Mouse (Mus musculus) retina, adult 2 months (tissue): ENCODE data around the gene Zc3h14.

Source experiments
- DNase-seq: peaks from one replicate; pipeline ENCODE4 v3.0.0-alpha.2; 2012; ENCODE audit warnings: low read depth, low spot score

Gene Zc3h14

DNA sequence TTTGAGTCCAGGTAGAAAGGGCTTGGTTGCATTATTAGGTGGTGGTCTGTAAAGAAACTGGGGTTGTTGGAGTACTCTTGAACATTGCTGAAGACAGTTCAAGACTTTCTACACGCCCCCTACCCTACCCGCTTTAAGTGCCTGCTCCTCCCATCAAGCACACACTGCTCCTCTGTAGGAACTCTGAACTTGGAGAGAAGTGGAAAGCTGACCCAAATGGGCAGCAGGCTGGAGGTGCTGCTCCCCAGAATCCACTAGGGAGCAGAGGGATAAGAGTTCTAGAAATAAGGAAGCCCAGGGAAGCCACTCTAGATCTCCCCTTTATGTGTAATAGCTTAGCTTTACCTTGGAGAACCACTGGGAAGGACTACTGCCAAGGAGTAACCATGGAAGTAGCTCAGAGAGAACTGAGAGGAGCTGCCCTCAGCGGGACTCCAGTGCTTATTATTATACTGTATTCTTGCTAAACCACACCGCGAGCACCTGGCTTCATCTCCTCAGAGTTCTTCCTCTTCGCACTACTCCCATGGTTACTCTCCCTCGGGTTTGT is 8.9 kb upstream of the Zc3h14 start:
- no peak for DNase-seq

GRCm38 (mm10) chr12:98741011-98741501 is 5.7 kb upstream of the Zc3h14 start:
- DNase-seq = no peak

DNA sequence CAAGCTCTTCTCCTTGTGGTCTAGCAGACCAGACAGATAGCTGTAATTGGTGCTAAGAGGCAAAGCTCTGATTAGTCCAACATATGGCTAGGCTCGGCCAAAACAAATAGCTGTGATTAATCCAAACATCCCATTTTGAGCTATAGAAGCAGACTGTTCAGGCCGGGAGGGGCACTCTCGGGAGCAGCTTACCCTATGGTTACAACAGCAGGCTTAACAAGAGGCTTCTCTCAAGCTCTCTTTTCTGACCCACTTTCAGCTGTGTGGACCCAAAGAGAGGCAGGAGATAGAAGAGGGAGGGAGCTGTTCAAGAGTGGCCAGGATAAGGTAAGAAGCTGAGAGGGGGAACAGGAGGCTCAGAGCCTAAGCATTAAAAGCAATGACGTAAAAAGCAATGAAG is 1.1 kb upstream of the Zc3h14 start:
- peak; percentile 49 for DNase-seq

DNA sequence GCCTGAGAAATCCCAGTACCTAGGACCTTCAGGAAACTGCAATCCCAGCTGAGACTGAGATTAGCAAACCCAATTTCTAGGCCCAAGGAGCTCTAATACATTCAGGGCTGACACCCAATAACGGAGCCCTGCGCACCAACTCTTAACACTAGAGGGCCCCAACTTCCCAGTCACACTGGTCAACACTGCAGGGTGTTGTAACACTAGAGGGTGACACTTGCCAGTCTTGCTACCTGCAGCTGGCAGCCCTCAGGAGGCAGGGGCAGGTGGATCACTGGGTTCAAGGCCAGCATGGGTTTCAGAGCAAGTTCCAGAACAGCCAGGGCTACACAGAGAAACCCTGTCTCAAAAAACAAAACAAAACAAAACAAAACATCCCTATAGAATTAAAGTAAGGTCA is 633 bp upstream of the Zc3h14 start:
- peak; percentile 39 for DNase-seq

- no peak for DNase-seq
These were observed 603 bp downstream of the Zc3h14 start for GRCm38 (mm10) chr12:98747380-98747753.

- DNase-seq = no peak
These were observed 10.9 kb downstream of the Zc3h14 start for GRCm38 (mm10) chr12:98757636-98758035.

DNA sequence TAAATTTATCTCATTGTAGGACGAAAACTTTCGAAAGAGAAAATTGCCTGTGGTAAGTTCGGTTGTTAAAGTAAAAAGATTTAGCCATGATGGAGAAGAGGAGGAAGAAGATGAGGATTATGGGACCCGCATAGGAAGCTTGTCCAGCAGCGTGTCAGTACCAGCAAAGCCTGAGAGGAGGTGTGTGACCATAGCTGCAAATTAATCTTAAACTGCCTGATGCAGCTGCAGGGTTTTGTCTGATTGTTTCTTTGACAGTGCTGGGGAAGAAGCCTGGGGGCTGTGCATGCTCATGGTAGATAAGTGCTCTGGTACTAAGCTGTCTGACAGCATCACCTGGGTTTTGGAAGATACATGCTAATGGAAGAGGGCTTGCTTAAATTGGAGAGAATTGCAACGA is 12.9 kb downstream of the Zc3h14 start:
- no peak for DNase-seq

DNA sequence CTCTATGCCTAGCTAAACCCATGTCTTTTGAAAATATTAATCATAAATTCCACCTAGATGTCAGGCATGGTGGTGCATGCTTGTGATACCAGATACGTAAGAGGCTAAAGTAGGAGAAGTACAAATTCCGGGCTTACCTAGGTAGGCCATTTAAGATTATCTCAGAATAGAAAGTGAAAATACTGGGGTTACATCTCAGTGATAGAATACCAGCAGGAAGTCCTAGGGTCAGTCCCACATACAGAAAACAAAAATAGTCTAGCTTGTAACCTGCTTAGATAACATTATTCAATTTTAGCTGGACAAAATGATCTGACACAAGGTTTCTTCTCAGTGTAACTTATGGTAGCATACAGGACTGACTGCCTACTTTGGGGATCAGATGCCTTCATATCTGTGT is 19.5 kb downstream of the Zc3h14 start:
- no peak for DNase-seq

GRCm38 (mm10) chr12:98777509-98777908 is 30.7 kb downstream of the Zc3h14 start:
- DNase-seq = no peak

DNA sequence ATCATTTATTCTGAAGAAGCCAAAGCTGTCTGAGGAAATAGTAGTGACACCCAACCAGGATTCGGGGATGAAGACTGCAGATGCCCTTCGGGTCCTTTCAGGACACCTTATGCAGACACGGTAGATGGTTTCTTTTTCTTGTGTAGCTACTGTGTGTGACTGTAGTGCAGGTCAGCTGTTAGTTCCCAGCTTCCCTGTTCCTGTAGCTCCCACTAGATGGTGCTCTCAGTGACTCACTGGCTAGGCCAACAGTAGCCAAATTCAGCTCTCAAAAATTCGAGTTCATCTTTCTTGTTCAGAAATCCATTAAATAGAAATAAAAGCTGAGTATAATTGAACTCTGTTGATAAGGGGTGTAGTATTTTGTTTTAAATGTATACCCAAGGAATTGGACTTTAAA is 32.4 kb downstream of the Zc3h14 start:
- no peak for DNase-seq

- no peak for DNase-seq
These were observed 37.5 kb downstream of the Zc3h14 start for GRCm38 (mm10) chr12:98784251-98784650.

DNA sequence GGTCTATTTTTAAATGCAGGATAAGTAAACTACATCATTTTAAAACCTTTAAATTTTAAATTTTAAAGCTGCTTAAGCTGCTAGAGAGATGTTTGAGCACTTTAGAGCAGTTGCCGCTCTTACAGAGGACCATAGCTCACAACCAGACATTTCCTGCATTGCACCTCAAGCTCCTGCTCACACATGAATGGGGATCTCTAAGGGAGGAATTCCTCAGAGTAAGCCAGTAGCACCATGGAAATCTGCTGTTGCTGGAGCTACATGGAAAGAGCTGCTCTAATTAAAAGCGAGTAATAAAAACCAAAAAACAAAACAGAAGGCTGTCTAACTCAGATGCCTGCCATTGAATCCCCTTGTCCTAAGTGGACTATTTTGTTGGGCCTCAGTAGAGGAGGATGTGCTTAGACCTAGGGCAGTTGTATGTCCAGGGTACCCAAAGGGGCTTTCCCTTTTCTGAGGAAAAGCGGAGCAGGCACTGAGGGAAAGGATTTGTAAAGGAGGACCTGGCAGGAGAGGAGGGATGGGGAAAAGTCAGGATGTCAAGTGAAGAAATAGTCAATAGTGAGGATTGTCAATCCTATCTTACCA is 49.1 kb downstream of the Zc3h14 start:
- DNase-seq = no peak

DNA sequence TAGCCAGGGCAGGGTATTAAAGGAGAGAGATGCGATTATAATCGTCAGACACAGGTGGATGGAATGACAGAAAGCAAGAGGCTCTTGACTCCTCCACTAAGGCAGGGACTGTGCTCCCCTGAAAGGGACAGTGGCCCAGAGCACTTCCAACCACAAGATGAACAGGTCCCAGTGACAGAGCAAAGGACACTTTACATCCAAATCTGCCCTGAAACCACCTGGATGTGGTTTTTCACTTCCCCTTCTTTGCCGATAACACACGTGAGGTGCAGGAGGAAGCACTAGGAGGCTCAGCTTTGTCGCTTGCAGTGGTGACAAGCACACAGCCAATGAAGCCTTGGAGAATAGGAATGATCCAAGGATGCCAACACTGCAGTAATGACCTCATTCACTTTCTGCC is 53.6 kb downstream of the Zc3h14 start:
- no peak for DNase-seq

GRCm38 (mm10) chr12:98802245-98802644 is 55.5 kb downstream of the Zc3h14 start:
- no peak for DNase-seq

- DNase-seq = no peak
These were observed 57.4 kb downstream of the Zc3h14 start for GRCm38 (mm10) chr12:98804078-98804748.

DNA sequence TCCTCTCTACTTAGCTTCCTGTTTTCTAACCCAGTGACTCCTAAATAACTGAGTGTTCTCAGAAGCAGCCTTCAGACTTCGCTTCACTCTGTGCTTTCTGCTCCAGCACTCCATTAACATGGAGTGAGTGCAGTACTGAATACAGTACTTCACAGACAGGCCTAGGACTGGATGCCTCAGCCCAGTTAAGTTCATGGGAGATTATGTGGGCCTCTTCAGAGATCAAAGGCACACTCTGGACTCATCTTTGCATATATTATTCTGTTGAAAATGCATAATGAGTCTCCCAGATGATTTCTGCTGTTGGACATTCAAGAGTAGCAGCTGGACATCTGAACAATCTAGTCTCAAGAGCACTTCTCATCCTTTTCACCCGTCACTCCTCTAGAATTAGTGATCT is 74.0 kb downstream of the Zc3h14 start:
- no peak for DNase-seq

DNA sequence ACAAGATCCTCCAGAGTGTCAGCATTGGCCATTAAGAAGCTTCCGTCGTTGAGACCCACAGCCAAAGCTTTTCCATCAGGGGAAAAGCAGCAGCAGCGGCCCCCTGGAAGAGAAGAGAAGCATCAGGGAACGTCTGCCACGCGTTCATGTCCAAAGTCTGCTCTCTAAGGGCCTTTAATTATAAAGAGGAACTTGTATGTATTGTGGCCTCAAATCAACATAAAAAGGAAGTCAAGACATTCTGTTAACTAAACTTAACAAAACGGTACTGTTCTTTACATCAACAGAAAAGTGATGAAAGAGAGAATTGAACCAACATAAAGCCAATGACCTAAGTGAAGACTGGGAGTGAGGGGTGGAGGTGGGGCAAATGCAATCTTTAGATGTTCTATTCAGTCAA is 84.4 kb downstream of the Zc3h14 start:
- no peak for DNase-seq

DNA sequence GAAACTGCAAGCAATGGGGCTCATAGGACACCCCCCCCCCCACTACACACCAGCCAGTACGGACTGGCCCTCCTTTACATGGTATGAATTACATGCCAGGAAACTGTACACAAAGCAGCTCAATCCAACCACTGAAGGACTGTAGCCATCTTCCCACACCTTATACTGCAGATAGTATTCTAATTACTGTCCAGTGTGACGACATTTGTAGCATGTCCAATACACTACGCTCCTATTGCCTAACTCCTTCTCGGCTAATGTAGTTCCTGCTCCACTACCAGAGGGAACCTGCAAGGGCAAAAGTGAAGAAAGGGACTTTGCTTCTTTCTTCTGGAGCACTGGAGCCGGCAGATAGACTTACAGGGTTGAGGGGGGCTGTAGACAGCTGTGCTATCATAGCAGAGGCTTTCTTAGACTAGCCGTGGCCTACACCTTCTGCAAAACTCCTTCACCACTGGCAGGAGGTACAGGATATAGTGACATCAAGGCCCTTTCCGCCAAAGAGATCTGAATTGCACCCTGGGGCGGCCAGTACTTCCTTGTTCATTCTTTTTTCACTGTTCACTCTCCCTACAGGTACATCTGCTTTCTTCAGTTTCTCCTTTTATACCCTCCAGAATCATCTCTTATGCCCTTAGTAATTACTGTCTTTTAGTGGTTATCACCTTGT is 86.3 kb downstream of the Zc3h14 start:
- DNase-seq = no peak

- DNase-seq = no peak
These were observed 87.1 kb downstream of the Zc3h14 start for GRCm38 (mm10) chr12:98833901-98834300.

- no peak for DNase-seq
These were observed 88.1 kb downstream of the Zc3h14 start for GRCm38 (mm10) chr12:98834879-98835278.

- DNase-seq = no peak
These were observed 88.7 kb downstream of the Zc3h14 start for GRCm38 (mm10) chr12:98835466-98835865.
